Mouse (Mus musculus): ENCODE measurements at regions not wholly inside any gene's neighbourhood (a gene's known extent, or its start where the extent isn't known, plus 50 kb on each side); places are given as distances from the start of the nearest gene placed in this dataset.

- POLR2A ChIA-PET: interaction anchor here in 2 of 4 experiments (0.8 to 13.7 kb wide), 8 partner anchors 6 to 405 kb away, joined by 3 to 173 read pairs (median 4); partner anchors contain the start of genes Jade1 (in 1 of the 2) and Pgrmc2 (in 1 of the 2)
- CTCF ChIA-PET: no interaction called here
These were observed 67.2 kb upstream of the Jade1 start for GRCm38 (mm10) chr3:41488229-41488774.

GRCm38 (mm10) chr3:41484920-41485319, 70.6 kb upstream of the Jade1 start:
- CTCF ChIA-PET: interaction anchor here in 1 of 4 experiments (1.3 kb wide), 1 partner anchor 127 kb away, joined by 4 read pairs; no protein-coding TSS in a partner anchor
- POLR2A ChIA-PET: interaction anchor here in 3 of 4 experiments (0.7 to 13.7 kb wide), 11 partner anchors 8 to 90 kb away, joined by 3 to 173 read pairs (median 4); partner anchors contain the start of gene Jade1 (in 1 of the 3)

DNA sequence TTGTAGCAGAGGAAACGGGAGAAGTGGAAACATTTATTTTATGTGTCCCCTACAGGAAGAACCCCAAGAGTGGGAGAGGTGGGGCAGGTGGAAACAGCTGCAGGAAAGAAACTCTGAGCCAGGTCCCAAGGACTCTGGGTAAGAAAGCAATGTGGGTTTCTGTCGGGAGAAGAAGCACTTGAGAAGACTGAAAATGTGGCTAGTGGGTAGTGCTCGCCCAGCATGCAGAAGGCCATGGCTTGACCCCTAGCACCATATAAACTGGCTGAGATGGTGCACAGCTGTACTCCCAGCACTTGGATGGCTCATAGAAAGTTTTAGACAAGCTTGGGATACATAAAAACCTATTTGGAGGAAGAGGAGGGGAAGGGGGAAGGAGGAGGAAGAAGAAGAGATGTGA, 71.9 kb upstream of the Jade1 start:
- CTCF ChIA-PET: no interaction called here
- POLR2A ChIA-PET: interaction anchor here in 2 of 4 experiments (1.5 to 13.7 kb wide), 3 partner anchors 9 to 11 kb away, joined by 4 to 173 read pairs (median 130); no protein-coding TSS in a partner anchor

DNA sequence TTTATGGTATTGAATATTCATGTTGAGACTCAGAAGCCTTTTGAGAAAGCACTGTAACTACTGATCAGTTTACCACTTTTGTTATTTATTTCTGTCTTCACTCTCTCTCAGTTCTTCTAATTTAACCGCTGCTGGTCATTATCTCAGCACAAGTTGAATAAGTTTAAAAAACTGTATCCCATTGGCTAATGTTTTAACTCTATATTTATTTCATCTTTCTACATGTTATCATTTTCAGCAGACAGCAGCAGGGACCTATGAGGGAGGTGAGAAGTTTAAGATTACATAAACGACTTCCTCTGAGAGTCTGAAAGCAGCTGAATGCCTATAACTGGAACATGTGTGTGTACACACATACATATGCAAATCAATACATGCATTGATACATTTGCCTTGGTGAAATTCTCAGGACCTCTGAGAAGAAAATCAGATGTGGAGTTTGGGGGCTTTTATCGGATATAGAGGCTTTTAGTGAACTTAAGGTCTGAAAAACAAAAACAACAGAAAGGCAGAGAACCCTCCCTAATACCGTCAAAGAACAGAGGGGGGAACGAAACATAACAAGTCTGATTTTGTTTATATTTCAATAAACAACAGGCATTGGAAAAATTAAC, 72.5 kb upstream of the Jade1 start:
- CTCF ChIA-PET: no interaction called here
- POLR2A ChIA-PET: interaction anchor here in 2 of 4 experiments (1.4 to 13.7 kb wide), 5 partner anchors 12 to 74 kb away, joined by 4 to 173 read pairs (median 7); no protein-coding TSS in a partner anchor

DNA sequence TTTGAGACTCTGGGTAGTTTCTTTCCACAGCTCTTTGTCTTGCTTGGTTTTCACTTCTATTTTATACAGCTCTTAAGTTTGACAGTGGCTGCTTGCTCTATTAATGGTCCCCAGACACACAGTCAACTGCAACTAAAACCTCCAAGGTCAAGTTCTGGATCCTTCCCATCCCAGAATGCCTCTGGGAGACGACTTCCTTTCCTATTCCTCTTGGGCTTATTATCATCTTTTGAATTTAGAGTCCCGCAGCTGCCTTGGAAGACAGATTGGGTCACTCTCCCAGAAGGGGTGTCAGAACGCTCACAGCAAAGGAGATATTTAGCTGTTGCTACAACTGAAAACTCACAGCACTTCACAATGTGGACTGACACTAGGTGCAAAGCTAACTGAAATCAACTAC, 75.3 kb upstream of the Jade1 start:
- ChIA-PET POLR2A (interaction anchor here in 3 of 4 experiments (0.6 to 13.7 kb wide), 14 partner anchors 8 to 133 kb away, joined by 3 to 173 read pairs (median 3); no protein-coding TSS in a partner anchor), CTCF (interaction anchor here in 2 of 4 experiments (0.6 to 1.0 kb wide), 2 partner anchors 11 to 957 kb away, joined by 3 to 7 read pairs; no protein-coding TSS in a partner anchor)

DNA sequence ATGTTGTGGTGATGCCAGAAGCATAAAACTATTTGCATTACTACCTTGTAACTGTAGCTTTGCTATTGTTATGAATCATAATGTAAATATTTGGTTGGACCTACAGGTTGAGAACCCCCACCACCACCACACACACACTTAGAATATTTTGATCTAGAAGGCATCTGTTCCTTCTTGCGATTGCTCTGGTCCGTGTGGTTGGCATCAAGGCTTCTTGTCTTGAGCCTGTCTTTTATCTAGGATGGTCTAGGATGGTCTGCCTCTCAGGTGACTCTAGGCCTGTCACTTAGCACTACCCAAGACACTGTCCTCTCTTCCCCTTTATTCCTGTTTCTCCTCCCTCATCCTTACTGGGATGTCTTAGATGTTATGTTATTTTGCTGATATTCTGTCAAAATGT, 76.6 kb upstream of the Jade1 start:
- ChIA-PET POLR2A (interaction anchor here in 3 of 4 experiments (0.6 to 13.7 kb wide), 6 partner anchors 9 to 121 kb away, joined by 3 to 173 read pairs (median 6); no protein-coding TSS in a partner anchor), CTCF (no interaction called here)

DNA sequence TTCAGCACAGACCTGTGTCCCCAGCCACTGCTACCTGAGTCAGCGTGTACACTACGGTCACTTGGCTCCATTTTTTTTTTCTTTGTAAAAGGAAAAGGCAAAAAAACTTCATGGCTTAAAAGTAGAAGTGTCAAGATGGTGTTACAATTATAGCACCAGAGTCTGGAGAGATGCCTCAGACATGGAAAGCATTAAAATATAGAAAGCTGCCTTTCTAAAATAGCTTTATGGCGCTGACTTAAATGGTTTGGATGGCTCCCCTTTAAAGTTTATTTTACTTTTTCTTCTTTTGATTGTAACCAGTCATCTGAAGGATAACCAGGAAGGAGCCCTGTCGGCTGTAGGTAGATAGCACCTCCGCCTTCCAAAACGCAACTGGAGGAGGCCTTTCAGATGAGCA, 79.0 kb upstream of the Jade1 start:
- CTCF ChIA-PET: no interaction called here
- POLR2A ChIA-PET: interaction anchor here in 3 of 4 experiments (1.0 to 13.7 kb wide), 10 partner anchors 9 to 120 kb away, joined by 3 to 173 read pairs (median 6); no protein-coding TSS in a partner anchor

GRCm38 (mm10) chr3:41472586-41472985, 82.9 kb upstream of the Jade1 start:
- CTCF ChIA-PET: no interaction called here
- POLR2A ChIA-PET: interaction anchor here in 2 of 4 experiments (1.1 to 2.0 kb wide), 6 partner anchors 8 to 82 kb away, joined by 3 to 7 read pairs (median 4); no protein-coding TSS in a partner anchor

DNA sequence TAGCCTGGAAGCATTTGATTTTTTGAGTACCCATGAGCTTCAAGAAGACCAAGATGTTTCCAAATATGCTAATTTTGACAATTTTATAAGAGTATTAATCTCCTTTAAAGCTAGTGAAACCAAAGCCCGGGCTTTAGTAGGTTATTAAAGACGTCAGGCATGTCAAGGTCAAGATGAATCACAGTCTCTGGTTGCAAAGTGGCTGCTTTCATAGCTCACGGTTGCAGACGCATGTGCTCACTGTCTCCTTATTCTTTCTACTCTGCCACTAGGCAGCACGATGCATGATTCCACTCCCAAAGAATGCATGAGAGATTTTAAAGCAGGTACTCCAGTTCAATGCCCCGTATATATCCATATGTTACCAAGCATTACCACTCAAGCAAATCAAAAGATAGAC, 86.4 kb upstream of the Jade1 start:
- POLR2A ChIA-PET: interaction anchor here in 2 of 4 experiments (0.9 to 2.1 kb wide), 3 partner anchors 12 to 23 kb away, joined by 3 to 7 read pairs (median 3); no protein-coding TSS in a partner anchor

GRCm38 (mm10) chr3:41467857-41468256, 87.7 kb upstream of the Jade1 start:
- CTCF ChIA-PET: no interaction called here
- POLR2A ChIA-PET: interaction anchor here in 2 of 4 experiments (0.8 to 1.0 kb wide), 2 partner anchors 25 to 28 kb away, joined by 3 read pairs; no protein-coding TSS in a partner anchor

More for the DNA sequence above, 86.4 kb upstream of the Jade1 start:
- CTCF ChIA-PET: interaction anchor here in 1 of 4 experiments (0.6 kb wide), 1 partner anchor 341 kb away, joined by 3 read pairs; no protein-coding TSS in a partner anchor

DNA sequence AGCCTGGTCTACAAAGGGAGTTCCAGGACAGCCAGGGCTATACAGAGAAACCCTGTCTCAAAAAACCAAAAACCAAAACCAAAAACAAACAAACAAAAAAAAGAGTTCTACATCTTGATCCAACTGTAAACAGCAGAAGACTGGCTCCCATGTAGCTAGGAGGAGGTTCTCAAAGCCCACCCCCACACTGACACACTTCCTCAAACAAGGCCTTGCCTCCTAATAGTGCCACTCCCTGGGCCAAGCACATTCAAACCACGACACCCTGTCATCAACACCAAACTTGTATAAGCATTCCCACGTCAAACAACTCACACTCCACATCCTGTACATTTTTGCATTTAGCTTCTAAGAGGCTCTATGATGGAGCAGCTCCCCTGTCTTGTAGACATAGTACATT, 89.6 kb upstream of the Jade1 start:
- ChIA-PET POLR2A (interaction anchor here in 2 of 4 experiments (0.9 to 2.9 kb wide), 6 partner anchors 9 to 29 kb away, joined by 3 to 16 read pairs (median 3); no protein-coding TSS in a partner anchor), CTCF (no interaction called here)

DNA sequence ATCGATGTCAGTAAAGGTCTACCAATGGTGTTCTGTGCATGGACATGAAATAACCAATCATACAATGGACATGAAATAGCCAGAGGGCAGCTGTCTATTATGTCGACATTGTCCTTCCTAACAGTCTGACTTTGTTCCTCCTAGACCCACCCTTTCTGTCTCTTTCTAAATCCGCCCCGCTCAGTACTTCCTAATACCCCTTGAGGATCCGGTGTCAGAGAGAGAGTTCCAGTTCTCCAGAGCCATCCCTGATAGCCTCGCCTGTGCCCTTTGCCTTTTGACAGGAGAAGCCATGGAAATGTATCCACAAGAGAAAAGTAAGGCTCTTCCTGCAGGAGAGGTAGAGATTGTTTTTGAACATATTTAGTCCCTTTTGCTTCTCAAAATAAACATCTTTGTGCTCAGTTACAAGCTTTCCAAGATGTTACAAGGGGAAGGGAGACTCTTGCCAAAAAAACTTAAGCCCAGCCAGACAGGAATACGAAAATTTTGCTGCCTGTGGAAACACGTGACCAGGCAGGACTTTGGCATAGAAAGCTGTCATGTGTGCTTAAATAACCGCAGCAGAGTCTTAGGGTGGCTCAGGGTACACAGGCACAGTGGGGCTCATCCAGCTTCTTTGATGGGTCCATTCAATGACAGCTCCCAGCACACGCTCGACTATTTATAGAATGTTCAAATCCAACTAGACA, 92.4 kb upstream of the Jade1 start:
- ChIA-PET CTCF (no interaction called here), POLR2A (interaction anchor here in 3 of 4 experiments (0.6 to 1.8 kb wide), 9 partner anchors 9 to 228 kb away, joined by 3 to 4 read pairs (median 3); no protein-coding TSS in a partner anchor)

DNA sequence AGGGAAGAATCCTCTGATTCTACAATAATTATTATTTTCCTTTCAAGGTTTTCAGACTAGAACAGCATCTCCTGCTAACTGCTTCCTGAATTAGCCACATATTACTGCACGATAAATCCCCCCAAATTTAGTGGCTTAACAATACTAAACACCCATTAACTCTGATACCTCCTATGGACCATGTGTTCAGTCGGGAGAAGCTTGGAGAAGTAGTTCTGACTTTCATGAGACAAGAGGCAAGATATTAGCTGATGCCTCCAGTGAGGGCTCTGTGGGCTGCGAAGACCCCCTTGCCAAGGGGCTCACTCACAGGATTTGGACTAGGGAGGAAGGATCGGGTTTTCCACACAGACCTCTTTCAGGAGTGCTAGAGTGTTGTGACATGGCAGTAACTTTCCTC, 95.4 kb upstream of the Jade1 start:
- POLR2A ChIA-PET: interaction anchor here in 1 of 4 experiments (1.7 kb wide), 1 partner anchor 32 kb away, joined by 3 read pairs; no protein-coding TSS in a partner anchor
- CTCF ChIA-PET: interaction anchor here in 1 of 4 experiments (0.5 kb wide), 1 partner anchor 32 kb away, joined by 4 read pairs; no protein-coding TSS in a partner anchor

GRCm38 (mm10) chr3:41458156-41458555, 97.4 kb upstream of the Jade1 start:
- POLR2A ChIA-PET: interaction anchor here in 1 of 4 experiments (0.9 kb wide), 1 partner anchor 49 kb away, joined by 3 read pairs; no protein-coding TSS in a partner anchor
- CTCF ChIA-PET: no interaction called here

- POLR2A ChIA-PET: interaction anchor here in 3 of 4 experiments (0.6 to 2.7 kb wide), 11 partner anchors 9 to 103 kb away, joined by 3 to 9 read pairs (median 3); no protein-coding TSS in a partner anchor
- CTCF ChIA-PET: no interaction called here
These were observed 102.0 kb upstream of the Jade1 start for GRCm38 (mm10) chr3:41453525-41453924.

- CTCF ChIA-PET: interaction anchor here in 1 of 4 experiments (0.7 kb wide), 1 partner anchor 44 kb away, joined by 9 read pairs; no protein-coding TSS in a partner anchor
- POLR2A ChIA-PET: interaction anchor here (0.6 to 2.7 kb wide), 14 partner anchors 12 to 567 kb away, joined by 3 to 9 read pairs (median 4); no protein-coding TSS in a partner anchor
These were observed 102.8 kb upstream of the Jade1 start for GRCm38 (mm10) chr3:41452716-41453090.

DNA sequence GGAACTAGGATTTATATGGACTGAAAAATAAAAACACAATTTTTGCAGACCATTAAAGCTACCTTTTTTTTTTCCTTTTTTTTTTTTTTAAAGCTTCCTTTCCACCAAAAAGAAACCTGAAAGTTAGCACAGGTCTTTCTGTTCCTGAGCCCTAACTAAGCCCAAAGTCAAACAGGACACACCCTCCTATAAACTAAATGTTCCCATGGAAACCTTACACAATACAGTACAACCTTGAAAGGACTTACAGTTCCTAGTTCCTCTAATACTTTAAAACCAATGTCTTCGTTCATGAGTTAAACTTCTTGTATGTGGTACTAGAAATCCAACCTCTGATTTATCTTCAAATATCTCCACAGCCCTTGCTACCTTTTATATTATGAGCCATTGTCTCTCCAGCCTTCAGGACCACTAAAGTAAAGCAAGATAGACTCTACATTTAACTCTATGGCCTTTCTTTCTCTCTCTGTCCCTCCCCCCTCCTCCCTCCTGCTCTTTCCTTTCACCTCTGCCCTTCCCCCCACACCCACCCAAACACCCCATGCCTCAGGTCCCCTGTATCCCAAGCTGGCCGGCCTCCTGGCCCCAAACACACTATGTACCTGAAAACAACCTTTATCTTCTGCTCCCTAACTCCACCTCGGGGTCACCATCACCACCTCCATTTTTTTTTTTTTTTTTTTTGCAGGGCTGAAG, 103.4 kb upstream of the Jade1 start:
- ChIA-PET POLR2A (interaction anchor here (0.5 to 2.0 kb wide), 22 partner anchors 9 to 1593 kb away, joined by 3 to 9 read pairs (median 4); no protein-coding TSS in a partner anchor), CTCF (interaction anchor here in 3 of 4 experiments (0.6 to 1.5 kb wide), 5 partner anchors 14 to 126 kb away, joined by 3 to 9 read pairs (median 5); no protein-coding TSS in a partner anchor)

- ChIA-PET CTCF (interaction anchor here in 2 of 4 experiments (1.1 to 1.5 kb wide), 2 partner anchors 40 to 102 kb away, joined by 4 to 7 read pairs; no protein-coding TSS in a partner anchor), POLR2A (interaction anchor here in 2 of 4 experiments (0.9 to 1.9 kb wide), 8 partner anchors 10 to 161 kb away, joined by 3 to 6 read pairs (median 4); no protein-coding TSS in a partner anchor)
These were observed 104.8 kb upstream of the Jade1 start for GRCm38 (mm10) chr3:41450696-41451095.
